Mouse (Mus musculus): ENCODE measurements around the gene Pkn3. TPM values are rescaled to one million over a fixed set of nuclear protein-coding genes. Genes with fewer than 3 reads are reported as not detected.

The Pkn3 gene
- 2.8 and 3.4 TPM in 2 replicates for polyA plus RNA-seq (2015; fragmentation: Nextera tagmentation; extraction: Ambion mirVana)

DNA sequence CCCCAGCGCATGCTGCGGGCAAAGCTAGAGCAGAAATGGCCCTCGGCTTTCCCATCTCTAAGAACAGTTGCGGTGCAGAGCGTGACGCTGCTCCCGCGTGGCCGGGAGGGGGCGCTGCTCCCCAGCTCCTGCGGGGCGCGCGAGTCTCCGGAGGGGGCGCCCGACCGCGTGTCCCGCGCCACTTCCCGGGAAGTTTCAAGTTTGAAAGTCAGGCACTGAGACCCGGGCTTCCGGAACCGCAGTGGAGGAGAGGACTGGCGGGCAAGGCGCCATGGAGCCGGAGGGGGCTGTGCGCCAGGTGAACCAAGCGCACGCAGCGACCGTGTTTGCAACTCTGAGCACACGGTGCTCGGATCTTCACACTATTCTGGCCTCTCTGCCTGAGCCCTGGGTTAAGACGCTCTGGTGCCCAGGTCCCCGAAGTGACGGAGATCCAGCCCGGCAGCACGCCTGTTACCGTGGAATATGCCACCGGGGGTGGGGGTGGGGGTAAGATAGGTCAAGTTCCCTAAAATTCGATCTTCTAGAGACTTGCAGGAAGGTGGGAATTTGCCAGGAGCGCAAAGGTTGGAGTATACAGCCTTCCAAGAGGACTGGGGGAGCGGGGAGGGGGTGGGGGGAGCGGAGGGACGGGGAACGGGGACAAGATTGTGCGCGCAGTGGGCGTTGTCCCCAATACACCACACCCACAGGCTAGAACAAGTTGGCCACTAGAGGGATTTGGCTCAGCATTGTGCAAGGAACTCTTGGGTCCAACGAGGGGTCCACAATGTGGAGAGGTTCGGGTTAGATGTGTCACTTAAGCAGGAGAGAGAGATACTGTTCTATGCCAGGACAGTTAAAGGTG is at the start of gene Pkn3:
Pkn3 (plus strand) TSS at position 183 of the 847 bp plus-strand sequence.
- no peaks in the 10 kb centered on the region for H3K4me1 ChIP-seq (replicated peaks; ENCODE audit: control insufficient read depth, insufficient read depth, low read length)
- no peaks in the 10 kb centered on the region; the same call in 1 of the 2 replicates for H3K36me3 ChIP-seq (ENCODE audit: control insufficient read depth, insufficient read depth)
- peak within 1 kb of the TSS; percentile 38 for H3K9ac ChIP-seq (ENCODE audit: low read depth, low read length)
- peak; percentile 100 for TF ChIP-seq CTCF (IDR thresholded peaks at IDR 0.05; ENCODE audit: low read depth)
- no peaks in the 10 kb centered on the region for H3K9me3 ChIP-seq (ENCODE audit: control insufficient read depth)
- H3K27ac ChIP-seq (ENCODE audit: low read depth, low read length) = peak within 1 kb of the TSS; percentile 58
- no peaks in the 10 kb centered on the region for H3K27me3 ChIP-seq (replicated peaks; ENCODE audit: control insufficient read depth, insufficient read depth, low read length)
- H3K4me2 ChIP-seq (replicated peaks; ENCODE audit: low read depth) = peak within 1 kb of the TSS; percentile 91
- peak; percentile 77 for ATAC-seq
- peak within 1 kb of the TSS; percentile 47 for H3K4me3 ChIP-seq (ENCODE audit: low read depth, low read length)
- under 1% methylated on average over 53 of the region's 53 CpGs for WGBS

DNA sequence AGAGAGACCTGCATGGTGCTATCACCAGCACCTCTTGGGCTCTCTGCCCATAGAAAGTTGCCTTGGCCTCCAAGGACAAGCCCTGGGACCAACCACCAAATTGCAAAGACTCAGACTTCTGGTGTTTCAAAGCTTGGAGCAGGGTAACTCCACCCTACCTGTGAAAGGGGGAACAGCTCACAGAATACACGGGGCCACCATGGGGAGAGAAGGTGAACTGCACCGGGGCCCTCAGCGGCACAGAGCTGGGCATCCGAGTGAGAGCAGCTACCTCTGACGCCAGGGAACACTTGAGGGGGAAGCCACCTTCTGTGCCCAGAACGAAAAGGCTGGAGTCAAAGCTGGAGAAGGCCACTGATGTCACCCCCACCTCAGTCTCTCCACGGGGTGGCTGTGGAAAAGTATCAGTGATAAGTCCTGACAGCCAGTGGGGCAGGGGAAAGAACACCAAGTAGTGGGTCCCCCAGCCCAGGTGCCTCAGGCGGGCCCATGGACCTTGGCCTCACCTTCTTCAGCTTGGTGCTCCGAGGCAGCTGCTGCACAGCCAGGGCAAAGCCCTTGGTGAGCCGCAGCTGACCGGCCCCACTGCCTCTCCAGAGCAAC is 45.1 kb upstream of the Pkn3 start:
- H3K9ac ChIP-seq (ENCODE audit: low read depth, low read length) = no peak overlapping the region
- no peak overlapping the region for H3K4me3 ChIP-seq (ENCODE audit: low read depth, low read length)
- no peaks in the 10 kb centered on the region for H3K9me3 ChIP-seq (ENCODE audit: control insufficient read depth)
- ATAC-seq = peak; percentile 15; the same call in 1 of the 2 replicates
- no peak overlapping the region for H3K4me2 ChIP-seq (replicated peaks; ENCODE audit: low read depth)
- peak; percentile 50 for TF ChIP-seq CTCF (IDR thresholded peaks at IDR 0.05; ENCODE audit: low read depth)
- no peaks in the 10 kb centered on the region for H3K27me3 ChIP-seq (replicated peaks; ENCODE audit: control insufficient read depth, insufficient read depth, low read length)
- H3K27ac ChIP-seq (ENCODE audit: low read depth, low read length) = no peak overlapping the region
- WGBS = 60% methylated on average over 11 of the region's 11 CpGs
- peaks cover 59% of the 10 kb centered on the region for H3K36me3 ChIP-seq (ENCODE audit: control insufficient read depth, insufficient read depth)
- H3K4me1 ChIP-seq (replicated peaks; ENCODE audit: control insufficient read depth, insufficient read depth, low read length) = no peaks in the 10 kb centered on the region

DNA sequence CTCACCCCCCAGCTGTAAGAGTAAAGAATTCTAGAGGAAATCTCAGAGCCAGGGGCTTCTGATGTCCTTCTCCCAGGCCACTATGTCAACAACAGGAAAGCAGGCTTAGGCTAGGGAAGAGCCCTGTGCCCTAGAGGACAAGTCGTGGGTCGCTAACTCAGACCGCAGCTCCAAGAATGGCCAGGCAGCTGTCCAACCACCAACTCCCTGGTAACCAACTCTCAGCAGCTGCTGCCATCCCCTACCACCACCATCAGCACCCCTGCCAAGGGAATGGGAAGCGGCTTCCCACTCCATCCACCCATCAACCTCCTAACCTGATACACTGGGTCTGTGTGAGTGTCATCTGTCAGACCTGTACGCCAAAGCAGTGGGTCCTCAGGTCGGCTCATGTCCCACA is 44.5 kb upstream of the Pkn3 start:
- TF ChIP-seq CTCF (IDR thresholded peaks at IDR 0.05; ENCODE audit: low read depth) = no peak
- no peak overlapping the region for H3K4me3 ChIP-seq (ENCODE audit: low read depth, low read length)
- ATAC-seq = no peak
- H3K27ac ChIP-seq (ENCODE audit: low read depth, low read length) = no peak overlapping the region
- H3K9ac ChIP-seq (ENCODE audit: low read depth, low read length) = no peak overlapping the region
- no peaks in the 10 kb centered on the region for H3K9me3 ChIP-seq (ENCODE audit: control insufficient read depth)
- peaks cover 53% of the 10 kb centered on the region for H3K36me3 ChIP-seq (ENCODE audit: control insufficient read depth, insufficient read depth)
- whole genome bisulfite sequencing = 77% methylated on average over 6 of the region's 6 CpGs
- H3K4me1 ChIP-seq (replicated peaks; ENCODE audit: control insufficient read depth, insufficient read depth, low read length) = no peaks in the 10 kb centered on the region
- H3K4me2 ChIP-seq (replicated peaks; ENCODE audit: low read depth) = no peak overlapping the region
- H3K27me3 ChIP-seq (replicated peaks; ENCODE audit: control insufficient read depth, insufficient read depth, low read length) = no peaks in the 10 kb centered on the region

DNA sequence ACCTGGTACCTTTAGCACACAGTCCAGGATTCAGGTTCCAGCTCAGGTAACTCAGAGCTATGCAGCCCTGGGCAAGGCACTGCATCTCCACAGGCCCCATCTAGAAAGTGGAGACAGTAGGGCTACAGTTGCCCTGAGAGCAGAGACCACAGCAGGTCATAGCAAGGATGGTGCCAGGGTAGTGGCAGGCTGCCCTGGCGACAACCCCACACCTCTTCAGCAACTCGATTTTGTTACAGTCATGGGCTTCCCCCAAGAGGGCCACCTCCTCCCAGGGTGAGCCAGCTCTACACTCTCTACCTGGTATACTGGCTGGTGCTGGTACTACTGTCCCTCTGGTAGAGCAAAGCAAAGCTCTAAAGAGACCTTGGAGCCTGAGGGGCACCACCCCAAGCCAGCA is 39.7 kb upstream of the Pkn3 start:
- H3K9ac ChIP-seq (ENCODE audit: low read depth, low read length) = no peak overlapping the region
- ATAC-seq = no peak
- 83% methylated on average over 2 of the region's 2 CpGs for WGBS
- no peak for TF ChIP-seq CTCF (IDR thresholded peaks at IDR 0.05; ENCODE audit: low read depth)
- no peak overlapping the region for H3K4me3 ChIP-seq (ENCODE audit: low read depth, low read length)
- H3K27ac ChIP-seq (ENCODE audit: low read depth, low read length) = no peak overlapping the region
- H3K36me3 ChIP-seq (ENCODE audit: control insufficient read depth, insufficient read depth) = peaks cover 5% of the 10 kb centered on the region; the same call in 1 of the 2 replicates
- no peaks in the 10 kb centered on the region for H3K9me3 ChIP-seq (ENCODE audit: control insufficient read depth)
- H3K27me3 ChIP-seq (replicated peaks; ENCODE audit: control insufficient read depth, insufficient read depth, low read length) = no peaks in the 10 kb centered on the region
- no peak overlapping the region for H3K4me2 ChIP-seq (replicated peaks; ENCODE audit: low read depth)
- no peaks in the 10 kb centered on the region for H3K4me1 ChIP-seq (replicated peaks; ENCODE audit: control insufficient read depth, insufficient read depth, low read length)

DNA sequence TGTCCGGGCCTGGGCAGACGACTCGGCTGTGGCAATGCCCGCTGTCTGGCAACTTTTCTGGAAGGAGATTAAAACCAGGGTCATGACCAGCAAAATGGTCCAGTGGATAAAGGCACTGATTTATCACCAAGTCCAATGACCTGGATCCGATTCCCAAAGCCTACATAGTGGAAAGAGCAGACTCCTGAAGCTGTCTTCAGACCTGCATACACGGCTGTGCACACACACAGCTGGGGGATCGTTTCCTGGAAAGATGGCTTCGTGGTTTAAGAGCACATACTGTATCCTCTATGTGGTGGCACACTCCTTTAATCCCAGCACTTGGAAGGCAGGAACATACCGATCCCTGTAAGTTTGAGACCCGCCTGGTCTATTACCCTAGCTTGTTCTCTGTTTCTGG is 39.1 kb upstream of the Pkn3 start:
- Histone ChIP-seq H3K27me3 (replicated peaks; ENCODE audit: control insufficient read depth, insufficient read depth, low read length) (no peaks in the 10 kb centered on the region), H3K27ac (ENCODE audit: low read depth, low read length) (no peak overlapping the region), H3K4me3 (ENCODE audit: low read depth, low read length) (no peak overlapping the region), H3K9me3 (ENCODE audit: control insufficient read depth) (no peaks in the 10 kb centered on the region), H3K4me2 (replicated peaks; ENCODE audit: low read depth) (no peak overlapping the region), H3K9ac (ENCODE audit: low read depth, low read length) (no peak overlapping the region), H3K36me3 (ENCODE audit: control insufficient read depth, insufficient read depth) (no peaks in the 10 kb centered on the region), H3K4me1 (replicated peaks; ENCODE audit: control insufficient read depth, insufficient read depth, low read length) (no peaks in the 10 kb centered on the region)
- WGBS = 96% methylated on average over 10 of the region's 10 CpGs
- no peak for ATAC-seq
- TF ChIP-seq CTCF (IDR thresholded peaks at IDR 0.05; ENCODE audit: low read depth) = no peak

DNA sequence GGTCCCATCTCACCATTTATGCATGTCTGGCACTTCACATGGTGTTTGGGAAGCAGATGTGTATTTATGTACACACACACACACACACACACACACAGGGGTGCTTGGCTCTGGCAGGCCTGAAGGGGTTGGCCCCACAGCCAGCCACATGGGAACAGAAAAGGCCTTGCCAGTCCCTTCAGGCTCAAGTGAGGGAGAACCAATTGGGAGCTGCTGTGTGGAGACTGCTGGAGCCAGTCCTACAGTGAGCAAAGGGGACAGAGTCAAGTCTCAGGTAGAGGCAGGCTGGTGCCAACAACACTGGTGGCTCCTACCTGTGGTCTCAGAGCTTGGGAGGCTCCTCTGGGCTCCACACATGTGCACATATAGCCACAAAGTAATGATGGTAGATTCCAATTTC is 37.8 kb upstream of the Pkn3 start:
- no peak overlapping the region for H3K27ac ChIP-seq (ENCODE audit: low read depth, low read length)
- no peak overlapping the region for H3K4me3 ChIP-seq (ENCODE audit: low read depth, low read length)
- no peak for TF ChIP-seq CTCF (IDR thresholded peaks at IDR 0.05; ENCODE audit: low read depth)
- H3K9ac ChIP-seq (ENCODE audit: low read depth, low read length) = no peak overlapping the region
- H3K4me2 ChIP-seq (replicated peaks; ENCODE audit: low read depth) = no peak overlapping the region
- no peaks in the 10 kb centered on the region for H3K27me3 ChIP-seq (replicated peaks; ENCODE audit: control insufficient read depth, insufficient read depth, low read length)
- H3K9me3 ChIP-seq (ENCODE audit: control insufficient read depth) = no peaks in the 10 kb centered on the region
- ATAC-seq = no peak
- H3K36me3 ChIP-seq (ENCODE audit: control insufficient read depth, insufficient read depth) = no peaks in the 10 kb centered on the region
- no peaks in the 10 kb centered on the region for H3K4me1 ChIP-seq (replicated peaks; ENCODE audit: control insufficient read depth, insufficient read depth, low read length)
